Mouse (Mus musculus): ENCODE results near the gene Btg2.

Btg2 gene

DNA sequence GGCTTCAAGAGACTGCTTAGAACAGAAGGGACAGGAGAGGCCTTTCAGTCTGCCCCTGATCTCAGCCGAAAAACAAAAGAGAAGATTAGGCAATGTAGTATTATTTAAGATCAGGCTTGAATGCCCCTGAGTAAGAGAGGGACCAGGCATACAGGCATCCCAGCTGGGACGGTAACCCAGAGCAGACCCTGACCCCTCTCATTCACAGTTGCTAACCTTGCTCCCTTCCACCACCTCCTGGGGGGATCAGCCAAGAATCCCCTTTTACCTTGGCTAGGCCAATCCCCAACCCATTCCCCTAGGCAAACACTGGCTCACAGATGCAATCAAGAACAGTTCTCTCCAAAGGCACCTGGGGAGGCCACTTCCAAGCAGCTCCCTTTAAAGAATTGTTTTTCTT, 2.1 kb downstream of the Btg2 start:
- DNase-seq: no peak

DNA sequence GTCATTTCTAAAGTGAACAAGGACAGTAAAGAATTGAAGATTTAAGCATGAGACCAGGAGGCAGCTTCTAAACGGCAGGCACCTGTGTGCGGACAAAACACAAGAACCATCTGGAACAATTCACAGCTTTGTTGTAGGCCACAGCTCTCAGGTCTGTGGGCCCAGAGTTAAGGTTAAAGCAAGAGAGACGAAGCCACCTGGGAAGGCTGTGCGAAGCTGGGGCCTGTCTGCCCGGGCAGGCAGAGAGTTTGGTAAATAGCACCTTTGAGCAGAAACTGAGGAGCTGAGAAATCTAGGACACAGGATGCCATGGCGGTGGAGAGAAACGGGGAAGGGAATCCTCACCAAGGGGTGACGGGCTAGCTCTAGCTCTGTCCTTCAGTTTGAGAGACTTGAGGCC, 3.4 kb downstream of the Btg2 start:
- no peak for DNase-seq

DNA sequence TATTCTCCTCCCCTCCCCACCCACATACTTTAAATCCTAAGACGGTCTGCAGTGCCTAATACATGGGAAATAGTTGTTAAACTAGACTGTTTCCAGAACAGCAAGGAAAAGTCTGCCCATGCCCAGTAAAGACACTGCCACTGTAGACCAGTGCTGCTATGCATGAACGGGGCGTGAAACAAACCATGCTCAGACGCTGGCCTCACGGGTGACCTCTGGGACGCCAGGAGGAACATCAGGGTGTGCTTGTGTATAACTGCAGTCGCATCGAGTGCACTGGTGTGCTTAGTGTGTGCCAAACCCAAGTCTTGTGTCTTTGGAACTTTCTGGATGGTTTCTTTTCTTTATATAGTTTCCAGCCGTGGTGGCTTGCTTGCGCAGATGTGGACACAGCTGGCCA, 4.3 kb downstream of the Btg2 start:
- DNase-seq: no peak

DNA sequence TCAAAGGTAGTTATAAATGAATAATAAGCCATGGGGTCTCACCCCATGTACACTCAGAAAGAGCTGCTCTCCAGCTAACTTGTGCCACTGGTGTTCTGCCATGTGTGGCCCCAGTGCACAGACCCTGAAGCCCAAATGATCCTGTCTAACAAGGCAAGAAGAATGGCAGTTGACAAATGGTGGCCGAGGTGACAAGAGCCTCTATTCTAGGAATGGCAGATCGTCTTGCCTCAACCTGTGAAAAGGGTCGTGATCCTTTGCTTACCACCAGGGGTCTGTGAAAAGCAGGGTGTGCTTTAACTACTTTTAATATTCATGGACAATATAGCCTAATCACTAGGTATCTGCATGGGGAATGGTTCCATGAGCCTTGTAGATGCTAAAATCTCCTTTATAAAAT, 4.7 kb downstream of the Btg2 start:
- no peak for DNase-seq

DNA sequence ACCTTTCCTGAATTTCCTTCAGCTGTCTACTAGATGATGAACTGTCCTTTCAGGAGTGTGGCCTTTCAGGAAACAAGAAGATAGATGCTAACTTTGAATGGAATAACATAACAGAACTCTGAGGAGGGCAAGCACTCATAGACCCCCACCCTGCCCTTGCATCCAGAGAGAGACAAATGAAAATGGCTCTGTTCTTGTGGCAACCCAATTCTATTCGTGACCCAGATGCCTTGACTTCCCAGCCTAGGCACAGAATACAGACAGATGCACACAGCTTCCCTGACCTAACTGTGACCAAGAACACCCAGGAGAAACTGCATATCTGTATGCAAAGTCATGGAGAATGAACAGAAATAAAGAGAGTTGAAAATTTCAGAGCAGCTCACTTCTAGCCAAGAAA, 5.3 kb downstream of the Btg2 start:
- no peak for DNase-seq

DNA sequence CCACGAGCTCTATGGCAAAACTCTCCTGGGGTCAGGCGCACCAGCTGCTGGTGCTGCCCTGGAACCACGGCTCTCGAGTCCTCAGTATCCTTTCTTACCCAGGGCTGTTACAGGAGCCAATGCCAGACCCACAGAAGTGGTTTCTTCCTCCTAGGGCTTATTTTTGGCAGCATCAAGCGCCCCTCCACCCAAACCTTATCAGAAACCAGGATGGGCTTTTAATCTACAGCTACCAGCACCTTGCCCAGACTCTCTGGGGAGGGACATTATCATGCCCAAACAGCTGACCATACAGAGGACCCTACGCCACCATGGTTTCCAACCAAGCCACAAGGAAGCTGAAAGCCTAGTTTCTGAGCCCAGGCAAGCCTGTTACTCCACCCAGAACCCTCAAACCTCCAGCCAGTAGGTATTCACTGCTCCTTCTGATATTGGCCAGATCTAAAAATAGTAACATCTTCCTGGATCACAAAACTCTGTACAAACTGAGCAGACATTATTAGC, 5.8 kb downstream of the Btg2 start:
- no peak for DNase-seq

DNA sequence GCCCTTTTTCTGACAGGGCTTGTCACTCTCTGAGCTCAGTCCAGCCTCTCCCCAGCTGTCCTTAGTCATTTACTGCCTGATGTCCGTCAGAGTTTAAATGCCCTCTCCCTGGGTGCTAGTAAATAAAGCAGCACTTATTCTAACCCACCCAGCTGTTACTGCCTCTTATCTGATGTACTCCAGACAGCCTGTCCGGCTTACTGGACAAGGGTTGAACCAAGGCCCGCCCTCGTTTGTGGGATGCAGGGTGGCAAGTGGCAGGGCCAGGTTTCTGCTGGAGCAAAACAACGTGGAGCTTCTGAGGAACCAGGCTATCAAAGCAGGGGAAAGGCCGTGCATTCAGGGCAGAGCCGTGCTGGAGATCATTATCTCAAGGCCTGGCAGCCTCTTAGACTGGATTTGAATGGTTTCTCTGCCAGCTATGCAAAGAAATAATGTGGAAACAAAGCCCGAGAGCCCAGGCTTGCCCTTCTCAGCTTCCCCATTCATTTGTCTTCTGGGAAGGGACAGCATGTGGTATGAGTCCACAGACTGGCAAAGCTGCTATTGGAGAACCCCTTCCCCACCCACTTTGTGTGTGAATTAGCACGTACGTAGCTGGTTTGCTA, 7.4 kb downstream of the Btg2 start:
- DNase-seq: no peak

DNA sequence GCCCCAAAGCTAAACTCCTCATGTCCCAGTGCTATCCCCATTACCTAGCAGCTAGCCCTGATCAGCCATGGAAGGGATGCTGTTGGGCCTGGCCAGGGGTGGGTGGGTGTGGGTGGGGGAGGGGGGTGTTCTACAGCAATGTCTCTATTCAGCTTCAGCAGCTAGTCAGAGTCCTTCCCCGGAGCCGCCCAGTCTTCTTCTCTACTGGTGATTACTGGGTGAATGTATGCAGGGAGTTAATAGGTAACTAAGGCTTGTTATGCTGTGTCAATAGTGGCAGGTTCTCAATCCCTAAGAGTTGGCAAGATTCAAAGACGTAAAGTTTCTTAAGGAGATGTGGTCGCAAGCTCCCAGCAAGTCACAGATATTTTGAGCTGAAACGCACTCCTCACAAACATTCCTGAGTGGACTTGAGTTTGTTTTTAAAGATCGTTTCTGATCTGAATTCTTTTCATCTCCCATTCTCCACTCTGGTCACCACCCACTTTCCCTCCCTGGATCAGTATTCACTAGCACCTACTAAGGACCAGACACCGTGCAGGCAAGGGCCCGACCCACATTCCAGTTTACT, 8.7 kb downstream of the Btg2 start:
- DNase-seq: no peak

DNA sequence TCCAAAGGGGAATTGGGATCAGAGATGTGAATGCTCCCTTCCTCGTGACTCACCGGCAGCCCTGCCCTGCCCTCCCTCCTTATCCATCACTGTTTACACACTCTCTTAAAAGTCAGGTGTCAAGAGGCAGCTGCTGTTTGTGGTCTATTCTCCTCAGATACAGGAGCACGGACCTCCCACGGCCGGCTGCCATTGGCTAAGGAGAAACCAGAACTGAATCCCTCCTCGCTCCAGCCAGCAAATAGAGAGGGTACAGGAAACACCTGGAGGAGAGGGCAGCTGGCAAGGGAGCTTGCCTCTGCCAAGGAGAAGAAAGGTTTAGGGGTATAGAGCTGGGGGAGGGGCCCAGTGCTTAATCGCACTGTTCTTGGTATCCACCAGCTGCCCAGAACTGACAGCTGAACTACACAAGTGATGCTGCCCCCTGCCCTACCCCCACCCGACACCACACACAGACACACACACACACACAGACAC, 11.7 kb downstream of the Btg2 start:
- no peak for DNase-seq

DNA sequence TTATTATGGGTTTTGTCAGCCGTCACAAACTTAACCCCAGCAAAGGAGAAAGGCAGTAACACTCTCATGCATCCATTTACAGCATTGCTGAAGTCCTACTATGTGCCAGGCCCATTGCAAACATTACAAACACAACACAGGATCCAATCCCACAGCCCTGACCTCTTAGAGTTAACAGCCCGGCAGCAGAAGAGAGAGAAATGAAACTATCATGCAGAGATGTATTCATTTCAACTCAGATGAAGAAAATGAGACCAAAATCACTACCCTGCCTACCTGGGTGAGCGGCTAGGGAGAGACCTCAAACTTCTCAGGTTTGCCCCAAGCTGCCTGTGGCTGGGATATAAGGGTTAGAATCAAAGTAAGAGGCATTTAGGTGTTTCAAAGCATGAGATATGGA, 12.4 kb downstream of the Btg2 start:
- no peak for DNase-seq

DNA sequence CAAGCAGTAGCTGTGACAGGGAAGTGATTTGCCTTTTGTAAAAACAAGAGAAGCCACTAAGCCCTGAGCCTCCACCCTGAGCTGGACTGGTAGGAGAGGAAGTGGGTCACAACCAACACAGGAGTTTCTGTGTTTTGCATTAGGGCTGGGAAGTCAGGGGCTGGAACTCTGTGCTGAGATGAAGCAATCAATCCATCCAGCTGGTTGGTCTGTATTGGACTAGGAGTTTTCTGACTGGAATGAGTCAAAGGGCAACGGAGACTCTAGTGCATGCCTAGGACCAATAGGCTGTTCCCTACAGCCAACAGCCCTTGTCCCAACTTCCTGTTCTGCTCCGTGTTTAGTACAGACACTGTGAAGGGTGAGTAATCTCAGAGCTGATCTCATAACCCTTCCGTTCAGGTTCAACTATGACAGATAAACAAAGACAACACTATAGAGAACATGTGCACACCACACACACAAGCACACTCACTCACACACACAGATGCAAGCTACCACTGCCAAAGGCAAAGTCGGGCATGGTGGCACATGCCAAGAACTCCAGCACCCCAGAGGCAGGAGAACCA, 13.6 kb downstream of the Btg2 start:
- no peak for DNase-seq

DNA sequence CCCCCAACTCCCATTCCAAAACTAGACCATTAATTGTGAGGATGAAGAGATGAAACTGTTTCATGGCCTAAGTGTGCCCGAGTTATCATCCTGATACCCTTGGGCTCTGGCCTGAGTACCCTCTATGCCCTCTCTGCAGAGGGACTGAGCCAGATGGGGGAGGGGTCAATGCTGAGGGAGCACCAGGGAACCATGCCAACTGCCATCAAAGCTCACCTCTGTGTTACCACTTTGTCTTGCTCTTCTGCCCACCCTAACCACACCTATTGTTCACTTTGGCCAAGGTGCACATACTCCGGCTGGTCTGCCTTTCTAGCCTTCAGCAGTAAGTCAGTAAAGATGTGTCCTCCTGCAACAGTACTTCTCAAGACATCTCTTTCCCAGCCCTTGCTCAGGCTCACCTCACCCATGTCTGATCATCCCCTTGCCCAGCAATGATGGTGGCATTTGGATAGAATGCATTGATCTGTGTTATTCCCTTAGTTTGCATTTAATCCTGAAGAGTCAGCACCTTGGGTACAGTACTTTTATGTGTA, 14.6 kb downstream of the Btg2 start:
- no peak for DNase-seq

DNA sequence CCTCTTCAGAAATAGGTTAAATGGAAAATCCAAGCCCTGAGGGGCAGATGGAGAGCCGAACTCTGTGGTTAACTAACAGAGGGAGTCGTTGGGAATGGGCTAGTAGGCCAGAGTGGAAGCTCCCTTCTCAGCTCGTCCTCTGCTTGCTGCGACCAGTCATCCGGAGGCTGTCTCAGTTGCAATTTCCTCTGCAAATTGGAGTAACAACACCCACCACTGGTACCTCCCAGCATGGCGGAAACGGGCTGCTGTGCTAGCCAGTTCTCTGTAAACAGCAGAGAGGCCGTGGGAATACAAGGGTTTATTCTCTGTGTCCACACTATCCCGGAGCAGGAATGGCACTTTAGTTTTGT, 15.2 kb downstream of the Btg2 start:
- DNase-seq: no peak

DNA sequence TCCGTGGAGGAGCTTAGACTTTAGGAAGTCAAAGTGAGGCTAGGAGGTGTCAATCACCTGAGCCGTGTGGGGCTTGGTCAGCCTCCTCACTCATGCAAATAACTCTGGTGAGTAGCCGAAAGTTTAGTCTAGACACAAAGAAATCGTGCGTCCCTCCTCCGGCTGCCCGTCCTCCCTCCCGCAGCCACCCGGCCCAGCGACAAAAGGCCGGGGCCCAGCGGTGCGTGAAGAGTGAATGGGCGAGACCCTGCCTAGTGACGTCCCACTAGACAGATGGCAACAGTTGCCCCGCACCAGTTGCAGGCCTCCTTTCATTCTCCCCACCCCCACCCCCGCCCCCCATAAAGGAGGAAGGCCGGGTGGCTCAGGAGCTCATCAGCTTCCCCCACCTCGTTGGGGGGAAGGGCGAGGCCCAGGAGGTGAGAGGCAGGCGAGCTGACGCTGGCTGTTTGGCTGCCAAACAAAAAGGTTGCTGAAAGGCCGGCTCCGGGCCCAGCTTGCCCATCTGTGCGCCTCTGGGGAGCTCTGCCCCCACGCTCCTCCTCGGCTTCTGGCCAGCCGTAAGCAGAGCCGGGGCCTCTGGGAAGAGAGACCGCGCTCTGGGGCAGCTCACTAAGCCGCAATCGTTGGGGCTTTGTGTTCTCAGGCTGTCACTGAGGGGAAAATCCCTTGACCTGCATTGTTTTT, 15.7 kb downstream of the Btg2 start:
- DNase-seq: no peak

DNA sequence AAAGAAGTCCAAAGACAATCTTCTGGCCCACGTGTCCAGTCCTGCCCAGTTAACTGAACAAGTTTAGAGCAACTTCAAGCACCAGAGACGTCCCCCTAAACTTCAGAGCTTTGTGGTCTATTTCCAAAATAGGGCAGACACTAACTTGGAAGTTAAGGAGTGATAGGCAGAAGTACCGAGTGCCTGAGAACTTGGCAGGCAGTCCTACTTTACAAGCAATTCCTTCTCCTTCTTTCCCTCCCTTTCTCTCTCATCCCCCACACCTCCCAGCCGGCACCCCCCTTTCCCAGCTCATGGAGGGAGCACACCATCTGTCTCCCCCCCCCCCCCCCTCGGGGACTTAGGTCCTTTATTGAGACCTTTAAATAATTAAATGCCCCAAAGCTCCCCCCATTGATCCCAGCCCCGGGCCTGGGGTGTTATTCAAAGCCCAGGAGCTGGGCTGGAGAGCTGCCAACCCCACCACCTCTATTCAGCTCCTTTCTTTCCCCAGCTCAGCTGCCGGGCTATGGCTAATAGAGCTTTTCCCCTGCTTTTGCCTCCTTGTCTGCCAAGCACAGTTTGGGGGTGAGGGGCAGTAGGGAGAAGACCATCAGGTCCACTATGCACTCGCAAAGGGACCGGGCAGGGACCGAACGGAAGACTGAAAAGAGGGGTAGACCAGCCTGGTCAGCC, 16.4 kb downstream of the Btg2 start:
- DNase-seq: no peak

DNA sequence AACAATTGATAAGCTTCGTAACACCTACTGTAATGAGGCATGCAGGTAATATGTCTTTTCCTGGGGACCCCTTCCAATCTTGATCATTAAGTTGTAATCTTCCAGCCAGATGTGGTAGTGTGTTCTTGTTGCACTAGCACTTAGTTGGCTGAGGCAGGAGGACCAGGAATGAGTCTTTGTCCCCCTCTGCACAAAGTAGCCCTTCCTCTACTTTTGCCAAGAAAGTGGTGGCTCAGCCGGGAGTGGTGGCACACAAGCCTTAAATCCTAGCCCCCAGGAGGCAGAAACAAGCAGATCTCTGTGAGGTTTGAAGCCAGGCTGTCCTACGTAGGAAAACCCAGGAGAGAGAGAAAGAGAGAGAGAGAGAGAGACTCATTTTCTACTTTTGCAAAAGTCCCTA, 17.0 kb downstream of the Btg2 start:
- no peak for DNase-seq

DNA sequence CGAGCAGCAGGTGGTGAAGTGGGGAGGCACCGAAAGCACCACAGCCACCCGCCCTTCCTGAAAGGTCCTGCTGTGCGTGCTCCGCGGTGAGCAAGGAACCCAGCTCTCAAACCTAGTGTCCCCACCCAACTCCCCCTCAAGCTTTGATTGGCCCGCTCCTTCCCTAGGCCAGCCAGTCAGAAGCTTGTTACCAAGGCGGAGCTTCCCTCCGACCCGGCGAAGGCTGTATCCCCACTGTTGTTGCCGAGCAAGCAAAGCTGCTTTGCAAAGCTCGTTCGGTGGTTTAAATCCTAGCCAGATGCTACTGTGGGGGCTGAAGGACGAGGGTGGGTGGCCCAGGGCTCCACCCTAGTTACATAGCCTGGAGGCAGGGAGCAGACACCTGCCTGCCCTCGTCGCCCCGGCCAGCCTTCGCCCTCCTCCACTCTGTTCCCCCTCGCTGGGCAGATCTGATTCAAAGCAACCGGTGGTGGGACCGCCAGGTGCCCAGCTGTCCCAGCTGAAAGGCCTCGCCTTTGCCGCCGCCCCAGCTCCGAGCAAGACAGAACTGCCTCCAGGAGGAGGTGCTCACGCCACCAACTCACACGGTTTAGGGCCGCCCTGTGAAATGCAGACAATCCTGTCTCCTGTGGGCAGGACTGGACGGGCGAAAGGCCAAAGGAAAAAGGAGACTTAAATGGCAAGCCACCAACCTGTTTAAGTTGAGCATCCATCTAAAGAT, 17.9 kb downstream of the Btg2 start:
- DNase-seq: peak; percentile 85

DNA sequence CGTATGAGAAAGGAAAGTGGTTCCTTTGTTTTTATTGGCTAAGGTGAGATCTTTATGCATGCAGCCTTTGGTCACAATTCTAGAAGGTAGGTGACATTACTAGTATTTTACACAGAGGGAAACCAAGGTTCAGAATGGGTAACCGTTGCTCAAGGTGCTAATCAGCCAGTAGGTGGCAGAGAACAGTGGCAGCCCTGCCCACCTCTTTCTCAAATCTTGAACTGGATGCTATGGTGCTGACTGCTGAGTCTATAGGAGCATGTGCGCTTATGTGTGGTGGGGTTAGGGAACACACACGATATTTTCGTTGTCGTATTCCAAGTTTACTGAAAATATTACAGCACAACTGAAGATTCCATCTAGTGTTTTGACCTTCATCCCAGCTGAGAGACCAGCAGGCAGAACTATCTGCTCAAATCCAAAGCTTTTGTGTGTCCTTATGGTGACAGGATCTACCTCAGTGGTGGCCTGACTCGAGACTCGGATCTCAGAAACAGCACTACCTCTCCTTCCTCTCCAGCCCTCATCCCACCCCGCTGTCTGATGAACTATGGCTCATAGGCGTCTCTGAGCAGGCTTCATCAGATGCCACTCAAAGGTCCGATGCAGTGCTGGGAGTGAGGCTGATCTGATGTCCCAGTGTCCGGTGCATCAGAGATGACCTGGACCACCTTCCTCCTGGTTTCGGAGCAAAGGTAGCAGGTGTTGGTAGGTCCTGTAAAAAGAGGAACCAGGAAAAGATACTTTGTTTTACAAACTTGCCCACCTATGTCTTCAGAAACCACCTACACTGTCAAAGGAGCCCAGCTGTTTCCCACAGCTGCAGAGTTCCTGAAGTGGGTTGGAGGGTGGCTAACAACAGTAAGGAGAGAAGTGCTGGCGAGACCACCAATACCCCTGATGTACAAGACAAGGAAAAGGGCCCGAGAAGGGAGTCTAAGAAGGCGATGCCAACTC, 18.9 kb downstream of the Btg2 start:
- DNase-seq: no peak

DNA sequence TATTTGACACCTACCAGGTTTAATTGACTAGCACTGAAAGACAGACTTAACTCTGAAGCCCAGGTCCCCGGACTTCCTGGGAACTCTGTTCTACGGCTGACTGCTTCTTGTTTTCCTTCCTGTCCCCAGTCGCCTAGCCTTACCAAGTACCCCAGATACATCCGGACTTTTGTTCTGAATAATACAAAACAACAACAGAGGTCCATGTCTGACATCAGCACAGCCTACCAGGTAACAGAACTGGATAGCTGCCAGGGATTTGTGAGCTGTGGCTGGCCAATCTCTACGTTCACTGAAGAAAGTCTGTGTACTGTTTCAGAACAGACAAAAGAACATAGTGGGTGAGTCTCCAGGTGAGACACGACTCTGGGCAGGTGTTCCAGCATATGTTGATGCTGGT, 20.1 kb downstream of the Btg2 start:
- no peak for DNase-seq

DNA sequence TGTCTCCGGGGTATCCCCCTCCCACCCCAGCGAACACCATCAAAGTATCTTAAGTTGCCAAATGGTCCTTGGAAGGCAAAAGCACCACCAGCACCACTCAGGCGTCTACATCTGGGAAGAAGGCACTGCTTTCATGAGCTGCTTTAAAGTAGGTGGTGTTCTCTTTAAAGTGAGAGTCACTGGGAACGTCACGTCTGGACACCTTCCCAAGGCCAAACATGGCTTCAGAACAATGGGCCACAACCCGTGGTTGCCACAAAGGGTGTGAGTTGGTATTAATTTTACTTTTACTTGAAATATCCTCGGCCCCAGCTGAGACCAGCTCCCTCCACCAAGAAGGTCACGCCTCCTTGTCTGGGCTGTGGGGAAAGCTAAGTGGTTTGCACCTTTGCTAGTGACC, 21.2 kb downstream of the Btg2 start:
- no peak for DNase-seq

DNA sequence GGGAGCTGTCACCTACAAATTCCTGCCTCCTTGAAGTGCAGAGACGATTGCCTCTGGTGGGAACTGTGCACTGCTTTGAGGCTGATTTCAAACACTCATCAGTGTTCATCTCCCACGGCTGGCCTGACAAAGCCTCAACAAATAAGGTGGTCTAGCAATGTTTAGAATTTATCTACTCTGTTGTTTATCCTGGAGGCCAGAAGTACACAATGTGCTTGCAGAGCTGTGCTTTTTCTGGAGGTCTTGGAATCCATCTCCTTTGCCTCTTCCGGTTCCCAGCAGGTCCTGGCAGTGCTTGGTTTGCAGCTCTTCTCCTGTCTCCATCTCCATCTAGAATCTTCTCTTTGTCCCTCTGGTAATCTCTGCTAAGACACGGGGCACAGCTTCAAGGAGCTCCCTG, 22.6 kb downstream of the Btg2 start:
- DNase-seq: no peak

Measured in cerebellum, adult 8-10 months (tissue).